Mouse (Mus musculus) heart, embryonic 13.5 days (tissue): ENCODE measurements around the gene Ttpal. TPM values are rescaled to one million over a fixed set of nuclear protein-coding genes. Genes with fewer than 3 reads are reported as not detected.
"Not testable (repeated sequence)": the region's sequence is repeated elsewhere in the genome, so short reads cannot be mapped to it uniquely, and the experiment has no call there.

Experiments used
- ATAC-seq: fragments of 200-750 bp; cut with Nextera tagmentation; 2 replicates; pipeline ENCODE4 v1.8.0; 2017; ENCODE audit warnings: moderate TSS enrichment; ENCODE audit not compliant: insufficient number of reproducible peaks, low FRiP score, low TSS enrichment; ENCODE audit errors: extremely low read depth
- H3K27ac ChIP-seq: fragments of 300-500 bp; sonication (generic); replicated peaks from 2 replicates; pipeline ENCODE4 v1.5.1; 2015; ENCODE audit warnings: moderate library complexity, mild to moderate bottlenecking, inconsistent platforms
- H3K27me3 ChIP-seq: fragments of 300-500 bp; sonication (generic); replicated peaks from 2 replicates; pipeline ENCODE4 v1.6.1; 2015; ENCODE audit warnings: mild to moderate bottlenecking, inconsistent platforms
- H3K36me3 ChIP-seq: fragments of 300-500 bp; sonication (generic); 2 replicates; pipeline ENCODE4 v1.6.1; 2015; ENCODE audit warnings: mild to moderate bottlenecking, inconsistent platforms
- H3K4me1 ChIP-seq: fragments of 300-500 bp; sonication (generic); 2 replicates; pipeline ENCODE4 v1.6.1; 2015; ENCODE audit warnings: inconsistent platforms
- H3K4me2 ChIP-seq: fragments of 300-500 bp; sonication (generic); 2 replicates; pipeline ENCODE4 v1.6.1; 2015; ENCODE audit warnings: inconsistent platforms, mild to moderate bottlenecking, moderate library complexity
- H3K4me3 ChIP-seq: fragments of 300-500 bp; sonication (generic); 2 replicates; pipeline ENCODE4 v1.5.1; 2015; ENCODE audit warnings: moderate library complexity, mild to moderate bottlenecking, inconsistent platforms
- H3K9ac ChIP-seq: fragments of 300-500 bp; sonication (generic); 2 replicates; pipeline ENCODE4 v1.6.1; 2015; ENCODE audit warnings: inconsistent platforms, mild to moderate bottlenecking, moderate library complexity
- H3K9me3 ChIP-seq: fragments of 300-500 bp; sonication (generic); 2 replicates; pipeline ENCODE4 v1.6.1; 2016; ENCODE audit warnings: inconsistent platforms
- WGBS: fragments of 180-500 bp; shearing (Covaris S2); methylation state at CpG from one replicate; pipeline ENCODE4 v1.1.7; 2015; ENCODE audit warnings: mixed read lengths; 5-methylcytosine and 5-hydroxymethylcytosine counted together
- polyA plus RNA-seq: library from polyadenylated mRNA; unstranded; fragments of >200 nt; fragmentation: Nextera tagmentation; extraction: Ambion mirVana; gene quantifications from 2 replicates; pipeline ENCODE4 v1.2.1, GENCODE M21; 2015

Gene Ttpal
- polyA plus RNA-seq, 1 experiment from 2014 or later = 18.8 TPM

- Histone ChIP-seq H3K9ac (peak overlapping the region; percentile 65), H3K36me3 (peaks cover 12% of the 10 kb centered on the region; the same call in 1 of the 2 replicates), H3K4me3 (peak overlapping the region; percentile 97; the same call in 1 of the 2 replicates), H3K4me2 (peak overlapping the region; percentile 76), H3K27me3 (no peaks in the 10 kb centered on the region), H3K27ac (peak overlapping the region; percentile 100), H3K4me1 (peaks cover 41% of the 10 kb centered on the region), H3K9me3 (peaks cover 7% of the 10 kb centered on the region)
- 51% methylated on average over 11 of the region's 11 CpGs for WGBS
- no peak for ATAC-seq
These were observed 43.8 kb downstream of the Ttpal start for GRCm38 (mm10) chr2:163645700-163646460.

GRCm38 (mm10) chr2:163646461-163647080 lies 44.5 kb downstream of the Ttpal start:
- Histone ChIP-seq H3K27ac (no peak overlapping the region), H3K36me3 (0 out of 2 replicates have a peak, but pooled peaks cover 8% of the 10 kb centered on the region), H3K9me3 (peaks cover 7% of the 10 kb centered on the region), H3K4me3 (no peak overlapping the region), H3K4me2 (no peak overlapping the region), H3K4me1 (peaks cover 34% of the 10 kb centered on the region), H3K27me3 (no peaks in the 10 kb centered on the region), H3K9ac (no peak overlapping the region)
- no peak for ATAC-seq
- 89% methylated on average over 5 of the region's 5 CpGs for WGBS

- H3K4me2 ChIP-seq, ATAC-seq, H3K4me3 ChIP-seq, H3K36me3 ChIP-seq, H3K27me3 ChIP-seq, H3K9ac ChIP-seq, H3K27ac ChIP-seq, H3K9me3 ChIP-seq: not testable (repeated sequence)
- peaks cover 18% of the 10 kb centered on the region for H3K4me1 ChIP-seq
- WGBS = 93% methylated on average over 9 of the region's 12 CpGs
These were observed 53.6 kb downstream of the Ttpal start for GRCm38 (mm10) chr2:163655699-163656098.

- H3K27ac ChIP-seq = no peak overlapping the region
- no peak for ATAC-seq
- no peak overlapping the region for H3K9ac ChIP-seq
- H3K36me3 ChIP-seq = no peaks in the 10 kb centered on the region
- peaks cover 36% of the 10 kb centered on the region for H3K4me1 ChIP-seq
- H3K27me3 ChIP-seq = no peaks in the 10 kb centered on the region
- H3K9me3 ChIP-seq = no peaks in the 10 kb centered on the region
- no peak overlapping the region for H3K4me2 ChIP-seq
- H3K4me3 ChIP-seq = no peak overlapping the region
- 75% methylated on average over 2 of the region's 2 CpGs for WGBS
These were observed 55.4 kb downstream of the Ttpal start for GRCm38 (mm10) chr2:163657486-163657885.

- ATAC-seq = peak; percentile 85
- under 1% methylated on average over 71 of the region's 71 CpGs for WGBS
- peak within 1 kb of the TSS; percentile 89 for H3K4me3 ChIP-seq
These were observed 56.1 kb downstream of the Ttpal start, which contains the start of gene Pkig for GRCm38 (mm10) chr2:163657975-163658886. Gene Pkig (plus strand): TSS chr2:163658386.

GRCm38 (mm10) chr2:163658941-163659340 lies 56.8 kb downstream of the Ttpal start:
- H3K9ac ChIP-seq = peak overlapping the region; percentile 93
- peak overlapping the region; percentile 79 for H3K4me2 ChIP-seq
- WGBS = under 1% methylated on average over 8 of the region's 8 CpGs
- ATAC-seq = no peak
- H3K9me3 ChIP-seq = no peaks in the 10 kb centered on the region
- H3K4me1 ChIP-seq = peaks cover 50% of the 10 kb centered on the region
- H3K27me3 ChIP-seq = no peaks in the 10 kb centered on the region
- peak overlapping the region; percentile 88 for H3K27ac ChIP-seq
- peaks cover under 1% of the 10 kb centered on the region for H3K36me3 ChIP-seq
- peak overlapping the region; percentile 89 for H3K4me3 ChIP-seq

More at GRCm38 (mm10) chr2:163657975-163658886, 56.1 kb downstream of the Ttpal start, which contains the start of gene Pkig:
- no peaks in the 10 kb centered on the region for H3K9me3 ChIP-seq
- peak within 1 kb of the TSS; percentile 79 for H3K4me2 ChIP-seq
- no peaks in the 10 kb centered on the region for H3K36me3 ChIP-seq
- H3K27me3 ChIP-seq = no peaks in the 10 kb centered on the region
- peak within 1 kb of the TSS; percentile 88 for H3K27ac ChIP-seq
- peak within 1 kb of the TSS; percentile 93 for H3K9ac ChIP-seq
- peaks cover 43% of the 10 kb centered on the region for H3K4me1 ChIP-seq

GRCm38 (mm10) chr2:163659431-163659830 lies 57.3 kb downstream of the Ttpal start:
- H3K36me3 ChIP-seq = peaks cover 3% of the 10 kb centered on the region
- no peaks in the 10 kb centered on the region for H3K9me3 ChIP-seq
- WGBS = 79% methylated on average over 12 of the region's 12 CpGs
- H3K4me2 ChIP-seq = peak overlapping the region; percentile 79
- H3K27ac ChIP-seq = peak overlapping the region; percentile 88
- peak overlapping the region; percentile 93 for H3K9ac ChIP-seq
- peak overlapping the region; percentile 89 for H3K4me3 ChIP-seq
- peaks cover 55% of the 10 kb centered on the region for H3K4me1 ChIP-seq
- ATAC-seq = no peak
- H3K27me3 ChIP-seq = no peaks in the 10 kb centered on the region

- H3K27ac ChIP-seq = no peak overlapping the region
- no peak overlapping the region for H3K4me3 ChIP-seq
These were observed 58.1 kb downstream of the Ttpal start for GRCm38 (mm10) chr2:163660103-163660701.

GRCm38 (mm10) chr2:163661371-163661850 lies 59.3 kb downstream of the Ttpal start:
- ATAC-seq = no peak
- H3K9me3 ChIP-seq = no peaks in the 10 kb centered on the region; the same call in 1 of the 2 replicates
- peaks cover 9% of the 10 kb centered on the region for H3K36me3 ChIP-seq
- H3K4me1 ChIP-seq = peaks cover 66% of the 10 kb centered on the region
- H3K9ac ChIP-seq = peak overlapping the region; percentile 48
- no peak overlapping the region; the same call in 1 of the 2 replicates for H3K4me2 ChIP-seq
- H3K4me3 ChIP-seq = no peak overlapping the region
- no peaks in the 10 kb centered on the region for H3K27me3 ChIP-seq
- peak overlapping the region; percentile 16; the same call in 1 of the 2 replicates for H3K27ac ChIP-seq
- WGBS = 53% methylated on average over 6 of the region's 6 CpGs

More at GRCm38 (mm10) chr2:163660103-163660701, 58.1 kb downstream of the Ttpal start:
- H3K4me1 ChIP-seq = peaks cover 63% of the 10 kb centered on the region
- ATAC-seq = no peak
- 72% methylated on average over 5 of the region's 5 CpGs for WGBS
- peaks cover 3% of the 10 kb centered on the region for H3K36me3 ChIP-seq
- H3K9ac ChIP-seq = peak overlapping the region; percentile 45
- no peaks in the 10 kb centered on the region for H3K9me3 ChIP-seq
- H3K4me2 ChIP-seq = peak overlapping the region; percentile 79
- H3K27me3 ChIP-seq = no peaks in the 10 kb centered on the region

GRCm38 (mm10) chr2:163662076-163662475 lies 60.0 kb downstream of the Ttpal start:
- Histone ChIP-seq H3K4me2 (no peak overlapping the region), H3K4me3 (no peak overlapping the region), H3K9ac (0 out of 2 replicates have a peak overlapping the region, but pooled peaks have one; percentile 14), H3K4me1 (peaks cover 66% of the 10 kb centered on the region), H3K27ac (0 out of 2 replicates have a peak overlapping the region, but pooled peaks have one; percentile 2), H3K9me3 (no peaks in the 10 kb centered on the region; the same call in 1 of the 2 replicates), H3K36me3 (peaks cover 13% of the 10 kb centered on the region), H3K27me3 (no peaks in the 10 kb centered on the region)
- no peak for ATAC-seq
- 93% methylated on average over 5 of the region's 5 CpGs for WGBS
